Mouse (Mus musculus): ENCODE results near the gene Fndc3b. TPM values are rescaled to one million over a fixed set of nuclear protein-coding genes. Genes with fewer than 3 reads are reported as not detected.

The Fndc3b gene
- polyA plus RNA-seq, 1 experiment from 2014 or later: 24.5 TPM

- peak; percentile 90 for ATAC-seq (ENCODE audit: insufficient read depth, low FRiP score, low read depth)
These were observed 18.0 kb upstream of the Fndc3b start for GRCm38 (mm10) chr3:27728798-27729782.

DNA sequence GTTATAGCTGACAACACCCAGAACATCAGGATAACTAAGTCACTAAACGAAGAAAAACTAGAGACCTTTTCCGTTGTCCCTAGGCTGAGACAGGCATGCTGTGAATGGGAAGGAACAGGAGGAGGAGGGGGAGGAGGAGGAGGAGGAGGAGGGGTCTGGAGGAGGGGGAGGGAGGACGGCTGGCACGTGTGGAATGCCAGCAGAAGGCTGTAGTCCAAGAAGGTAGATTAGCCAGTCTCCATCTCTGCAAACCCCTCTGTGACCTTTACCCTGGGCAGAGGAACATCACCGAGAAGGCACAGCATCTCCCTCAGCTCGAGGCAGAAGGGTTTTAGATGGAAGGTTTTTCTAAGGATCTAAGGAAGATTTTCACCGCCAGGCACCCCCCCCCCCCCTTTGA is 17.1 kb upstream of the Fndc3b start:
- Histone ChIP-seq H3K27me3 (replicated peaks) (no peaks in the 10 kb centered on the region), H3K4me1 (0 out of 2 replicates have a peak, but pooled peaks cover 8% of the 10 kb centered on the region), H3K4me3 (replicated peaks) (no peak overlapping the region), H3K4me2 (no peak overlapping the region), H3K36me3 (no peaks in the 10 kb centered on the region), H3K9ac (no peak overlapping the region; the same call in 1 of the 2 replicates), H3K9me3 (no peaks in the 10 kb centered on the region), H3K27ac (peak overlapping the region; percentile 72; the same call in 1 of the 2 replicates)
- ATAC-seq (ENCODE audit: insufficient read depth, low FRiP score, low read depth): no peak
- WGBS: 16% methylated on average over 7 of the region's 7 CpGs

More at GRCm38 (mm10) chr3:27728798-27729782, 18.0 kb upstream of the Fndc3b start:
- 0 out of 2 replicates have a peak, but pooled peaks cover 8% of the 10 kb centered on the region for H3K4me1 ChIP-seq
- no peaks in the 10 kb centered on the region for H3K27me3 ChIP-seq (replicated peaks)
- WGBS: 55% methylated on average over 8 of the region's 8 CpGs
- H3K9ac ChIP-seq: no peak overlapping the region
- H3K4me3 ChIP-seq (replicated peaks): no peak overlapping the region
- H3K9me3 ChIP-seq: no peaks in the 10 kb centered on the region
- H3K27ac ChIP-seq: peak overlapping the region; percentile 72
- no peak overlapping the region for H3K4me2 ChIP-seq
- H3K36me3 ChIP-seq: no peaks in the 10 kb centered on the region

DNA sequence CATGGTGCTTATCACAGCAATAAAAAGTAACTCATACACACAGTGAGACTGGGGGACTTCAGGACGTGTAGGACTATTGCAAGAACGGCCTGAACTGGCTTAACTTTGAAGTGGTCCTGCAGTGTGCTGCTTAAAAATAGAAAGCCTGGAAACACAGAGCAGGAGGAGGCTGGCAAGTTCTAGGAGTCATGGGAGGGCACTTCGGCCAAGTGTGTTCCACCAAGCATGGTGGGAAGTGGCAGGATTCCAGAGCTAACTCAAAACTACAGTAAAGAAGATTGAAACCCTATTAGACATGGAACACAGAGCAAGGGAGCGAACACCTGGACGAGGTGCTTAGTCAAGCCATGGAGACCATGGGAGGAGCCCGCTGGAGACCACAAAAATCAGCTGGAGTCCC is 14.6 kb upstream of the Fndc3b start:
- Histone ChIP-seq H3K36me3 (no peaks in the 10 kb centered on the region), H3K9ac (no peak overlapping the region), H3K4me1 (0 out of 2 replicates have a peak, but pooled peaks cover 8% of the 10 kb centered on the region), H3K27ac (no peak overlapping the region), H3K4me3 (replicated peaks) (no peak overlapping the region), H3K9me3 (no peaks in the 10 kb centered on the region), H3K4me2 (no peak overlapping the region), H3K27me3 (replicated peaks) (no peaks in the 10 kb centered on the region)
- ATAC-seq (ENCODE audit: insufficient read depth, low FRiP score, low read depth): no peak
- 82% methylated on average over 6 of the region's 6 CpGs for WGBS

DNA sequence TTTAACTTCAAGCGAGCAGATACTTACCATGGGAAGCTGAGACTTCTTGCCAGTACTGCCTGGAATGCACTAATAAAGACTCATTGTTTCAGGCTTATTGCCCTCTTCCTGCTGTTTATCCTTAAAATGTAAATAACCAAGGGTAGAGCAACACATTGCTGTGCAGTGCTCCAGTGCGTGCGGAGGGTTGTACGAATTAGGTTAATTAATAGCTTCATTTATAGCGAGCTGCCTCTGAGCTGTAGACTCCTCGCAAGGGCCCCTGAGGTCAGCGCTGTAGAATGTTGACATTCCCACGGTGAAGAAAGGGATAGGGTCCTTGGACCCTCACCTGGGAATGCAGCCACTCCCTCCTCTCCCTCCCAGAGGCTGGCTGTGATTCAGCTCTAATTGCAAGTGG is 13.1 kb upstream of the Fndc3b start:
- Histone ChIP-seq H3K9ac (no peak overlapping the region), H3K4me2 (no peak overlapping the region), H3K4me1 (0 out of 2 replicates have a peak, but pooled peaks cover 8% of the 10 kb centered on the region), H3K9me3 (no peaks in the 10 kb centered on the region), H3K36me3 (no peaks in the 10 kb centered on the region), H3K27me3 (replicated peaks) (no peaks in the 10 kb centered on the region), H3K27ac (no peak overlapping the region), H3K4me3 (replicated peaks) (no peak overlapping the region)
- WGBS: 34% methylated on average over 8 of the region's 8 CpGs
- peak; percentile 57 for ATAC-seq (ENCODE audit: insufficient read depth, low FRiP score, low read depth)

DNA sequence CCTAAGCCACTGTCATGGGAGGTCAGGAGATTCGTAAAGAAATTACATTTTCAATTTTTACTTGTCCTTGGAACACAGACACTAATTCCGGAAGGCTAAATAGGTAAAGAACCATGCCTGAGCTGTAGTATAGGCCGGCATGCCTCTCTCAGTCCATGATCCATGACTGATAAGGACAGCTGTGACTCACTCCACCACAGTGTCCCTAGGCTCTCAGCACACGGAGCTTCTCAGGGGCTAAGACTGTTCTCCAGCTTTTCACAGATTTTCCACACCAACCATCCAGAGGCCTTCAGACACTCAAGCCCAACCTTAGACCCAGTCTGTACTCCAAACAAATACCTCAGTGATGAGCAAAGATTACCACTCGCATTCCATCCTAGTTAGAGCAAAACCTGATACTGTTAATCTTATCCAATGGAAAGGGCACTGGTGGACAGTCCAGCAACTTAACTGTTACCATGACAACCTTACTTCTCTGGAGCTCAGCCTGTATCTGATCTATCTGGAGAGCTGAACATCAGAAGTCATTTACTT is 7.8 kb upstream of the Fndc3b start:
- Histone ChIP-seq H3K27ac (no peak overlapping the region), H3K9me3 (no peaks in the 10 kb centered on the region), H3K4me3 (replicated peaks) (no peak overlapping the region), H3K9ac (no peak overlapping the region), H3K36me3 (no peaks in the 10 kb centered on the region), H3K27me3 (replicated peaks) (no peaks in the 10 kb centered on the region), H3K4me2 (no peak overlapping the region), H3K4me1 (no peaks in the 10 kb centered on the region)
- 74% methylated on average over 5 of the region's 5 CpGs for WGBS
- ATAC-seq (ENCODE audit: insufficient read depth, low FRiP score, low read depth): no peak

GRCm38 (mm10) chr3:27713971-27714370 is 2.9 kb upstream of the Fndc3b start:
- ATAC-seq (ENCODE audit: insufficient read depth, low FRiP score, low read depth): no peak
- Histone ChIP-seq H3K4me2 (no peak overlapping the region), H3K27me3 (replicated peaks) (no peaks in the 10 kb centered on the region), H3K36me3 (no peaks in the 10 kb centered on the region), H3K9ac (no peak overlapping the region), H3K27ac (no peak overlapping the region), H3K4me1 (no peaks in the 10 kb centered on the region), H3K9me3 (no peaks in the 10 kb centered on the region), H3K4me3 (replicated peaks) (no peak overlapping the region)
- 62% methylated on average over 4 of the region's 4 CpGs for WGBS

DNA sequence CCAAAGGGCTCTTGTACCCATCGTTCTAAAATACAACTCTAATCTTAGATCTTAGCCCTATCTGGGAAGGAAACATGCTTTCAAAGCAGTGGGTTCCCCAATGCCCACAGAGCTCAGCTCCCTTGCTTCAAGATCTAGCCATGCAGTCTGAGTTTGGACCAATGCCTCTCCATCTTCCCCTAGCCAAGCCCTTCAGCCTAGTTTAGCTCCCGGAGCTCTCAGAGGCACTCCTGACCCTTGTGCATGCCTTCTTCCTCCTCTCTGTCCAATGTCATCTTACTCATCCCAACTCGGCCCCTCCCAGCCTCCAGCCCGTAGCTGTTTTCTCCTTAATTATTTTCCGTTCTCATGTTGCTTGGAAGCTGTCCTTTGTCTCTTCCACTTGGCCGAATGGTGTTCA is 1.3 kb upstream of the Fndc3b start:
- Histone ChIP-seq H3K9me3 (no peaks in the 10 kb centered on the region), H3K27me3 (replicated peaks) (no peaks in the 10 kb centered on the region), H3K36me3 (no peaks in the 10 kb centered on the region), H3K4me2 (no peak overlapping the region), H3K27ac (no peak overlapping the region), H3K4me1 (peaks cover 7% of the 10 kb centered on the region; the same call in 1 of the 2 replicates), H3K9ac (no peak overlapping the region), H3K4me3 (replicated peaks) (no peak overlapping the region)
- ATAC-seq (ENCODE audit: insufficient read depth, low FRiP score, low read depth): no peak
- WGBS: 70% methylated on average over 6 of the region's 6 CpGs

GRCm38 (mm10) chr3:27709906-27710647 is 1.0 kb downstream of the Fndc3b start:
- no peaks in the 10 kb centered on the region for H3K27me3 ChIP-seq (replicated peaks)
- H3K27ac ChIP-seq: peak overlapping the region; percentile 98
- H3K4me3 ChIP-seq (replicated peaks): peak overlapping the region; percentile 70
- WGBS: under 1% methylated on average over 69 of the region's 86 CpGs
- peaks cover 22% of the 10 kb centered on the region for H3K4me1 ChIP-seq
- H3K4me2 ChIP-seq: peak overlapping the region; percentile 57
- H3K36me3 ChIP-seq: no peaks in the 10 kb centered on the region
- H3K9ac ChIP-seq: peak overlapping the region; percentile 80
- H3K9me3 ChIP-seq: no peaks in the 10 kb centered on the region
- peak; percentile 75 for ATAC-seq (ENCODE audit: insufficient read depth, low FRiP score, low read depth)

GRCm38 (mm10) chr3:27709096-27709905 is 1.8 kb downstream of the Fndc3b start:
- peak overlapping the region; percentile 70 for H3K4me3 ChIP-seq (replicated peaks)
- peak overlapping the region; percentile 98 for H3K27ac ChIP-seq
- peak overlapping the region; percentile 80; the same call in 1 of the 2 replicates for H3K9ac ChIP-seq
- 3% methylated on average over 22 of the region's 22 CpGs for WGBS
- no peaks in the 10 kb centered on the region for H3K9me3 ChIP-seq
- ATAC-seq (ENCODE audit: insufficient read depth, low FRiP score, low read depth): no peak
- no peaks in the 10 kb centered on the region for H3K27me3 ChIP-seq (replicated peaks)
- H3K36me3 ChIP-seq: no peaks in the 10 kb centered on the region
- peak overlapping the region; percentile 57 for H3K4me2 ChIP-seq
- peaks cover 30% of the 10 kb centered on the region for H3K4me1 ChIP-seq

GRCm38 (mm10) chr3:27708581-27708980 is 2.5 kb downstream of the Fndc3b start:
- no peaks in the 10 kb centered on the region for H3K36me3 ChIP-seq
- H3K27me3 ChIP-seq (replicated peaks): no peaks in the 10 kb centered on the region
- H3K27ac ChIP-seq: peak overlapping the region; percentile 98; the same call in 1 of the 2 replicates
- H3K9ac ChIP-seq: peak overlapping the region; percentile 12; the same call in 1 of the 2 replicates
- no peaks in the 10 kb centered on the region for H3K9me3 ChIP-seq
- peak overlapping the region; percentile 70 for H3K4me3 ChIP-seq (replicated peaks)
- ATAC-seq (ENCODE audit: insufficient read depth, low FRiP score, low read depth): no peak
- H3K4me2 ChIP-seq: peak overlapping the region; percentile 57
- 24% methylated on average over 5 of the region's 5 CpGs for WGBS
- H3K4me1 ChIP-seq: peaks cover 34% of the 10 kb centered on the region

GRCm38 (mm10) chr3:27705761-27706160 is 5.3 kb downstream of the Fndc3b start:
- Histone ChIP-seq H3K9me3 (no peaks in the 10 kb centered on the region), H3K36me3 (no peaks in the 10 kb centered on the region), H3K27ac (no peak overlapping the region), H3K27me3 (replicated peaks) (no peaks in the 10 kb centered on the region), H3K4me2 (no peak overlapping the region), H3K9ac (no peak overlapping the region), H3K4me1 (peaks cover 36% of the 10 kb centered on the region), H3K4me3 (replicated peaks) (no peak overlapping the region)
- WGBS: 34% methylated on average over 6 of the region's 6 CpGs
- no peak for ATAC-seq (ENCODE audit: insufficient read depth, low FRiP score, low read depth)
